Mouse (Mus musculus): Measurements from ENCODE around the gene Wfikkn2. TPM values are rescaled to one million over a fixed set of nuclear protein-coding genes. Genes with fewer than 3 reads are reported as not detected.
A peak's percentile ranks its signal among the peaks of the same experiment; 100 is the strongest.

Wfikkn2 gene
- polyA plus RNA-seq, 1 experiment from 2014 or later = 4.2 TPM

DNA sequence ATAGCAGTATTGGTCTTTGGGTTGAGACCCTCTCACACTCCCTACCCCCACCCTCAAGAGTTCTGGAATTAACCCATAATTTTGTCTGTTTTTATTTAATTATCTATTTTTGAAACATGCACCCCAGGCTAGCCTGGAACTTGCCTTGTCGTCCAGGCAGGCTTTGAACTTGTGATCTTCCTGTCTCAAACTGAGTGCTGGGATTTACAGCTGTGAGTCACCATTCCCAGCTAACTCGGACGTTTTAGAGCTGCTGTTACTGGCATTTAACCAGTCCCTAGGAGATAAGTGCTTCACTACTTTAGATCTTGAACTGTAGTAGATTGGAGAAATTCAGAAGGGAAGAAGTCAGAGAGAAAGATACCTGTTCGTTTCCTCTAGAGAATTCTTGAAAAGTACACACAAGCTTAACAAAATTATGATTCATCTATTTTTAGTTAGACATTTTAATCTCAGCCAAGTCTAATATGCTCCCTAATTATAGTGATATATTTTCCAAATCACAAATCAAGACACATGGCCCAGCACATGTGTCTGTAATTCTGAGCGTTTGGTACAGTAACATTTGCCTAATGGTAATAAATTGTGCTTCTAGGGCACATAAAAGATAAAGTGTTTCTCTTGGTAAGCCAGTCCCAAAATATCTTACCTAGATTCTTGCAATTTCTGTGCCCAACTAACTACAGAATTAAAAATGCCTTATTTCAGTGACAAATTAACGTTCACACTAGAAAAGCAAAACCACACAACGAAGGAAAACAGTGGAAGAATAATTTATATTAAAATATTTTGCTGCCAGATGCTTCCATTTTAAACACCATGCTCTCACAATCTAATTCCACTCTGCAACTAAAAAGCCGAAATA, 36.8 kb downstream of the Wfikkn2 start:
- Histone ChIP-seq H3K9me3 (replicated peaks; ENCODE audit: control insufficient read depth, low read length) (no peaks in the 10 kb centered on the region), H3K4me2 (ENCODE audit: low read length) (peak overlapping the region; percentile 74), H3K27ac (ENCODE audit: low read depth, low read length) (no peak overlapping the region), H3K9ac (ENCODE audit: low read length) (peak overlapping the region; percentile 8; the same call in 1 of the 2 replicates), H3K27me3 (replicated peaks; ENCODE audit: control insufficient read depth, insufficient read depth, low read length) (no peaks in the 10 kb centered on the region), H3K4me1 (ENCODE audit: control insufficient read depth, insufficient read depth, low read length) (peaks cover 6% of the 10 kb centered on the region), H3K36me3 (ENCODE audit: control insufficient read depth, insufficient read depth, low read length) (peaks cover 6% of the 10 kb centered on the region), H3K4me3 (ENCODE audit: low read depth, low read length) (peak overlapping the region; percentile 50; the same call in 1 of the 2 replicates)
- DNase-seq (ENCODE audit: low spot score) = peak; percentile 8
- no peak for ATAC-seq
- 47% methylated on average over 8 of the region's 8 CpGs for WGBS

DNA sequence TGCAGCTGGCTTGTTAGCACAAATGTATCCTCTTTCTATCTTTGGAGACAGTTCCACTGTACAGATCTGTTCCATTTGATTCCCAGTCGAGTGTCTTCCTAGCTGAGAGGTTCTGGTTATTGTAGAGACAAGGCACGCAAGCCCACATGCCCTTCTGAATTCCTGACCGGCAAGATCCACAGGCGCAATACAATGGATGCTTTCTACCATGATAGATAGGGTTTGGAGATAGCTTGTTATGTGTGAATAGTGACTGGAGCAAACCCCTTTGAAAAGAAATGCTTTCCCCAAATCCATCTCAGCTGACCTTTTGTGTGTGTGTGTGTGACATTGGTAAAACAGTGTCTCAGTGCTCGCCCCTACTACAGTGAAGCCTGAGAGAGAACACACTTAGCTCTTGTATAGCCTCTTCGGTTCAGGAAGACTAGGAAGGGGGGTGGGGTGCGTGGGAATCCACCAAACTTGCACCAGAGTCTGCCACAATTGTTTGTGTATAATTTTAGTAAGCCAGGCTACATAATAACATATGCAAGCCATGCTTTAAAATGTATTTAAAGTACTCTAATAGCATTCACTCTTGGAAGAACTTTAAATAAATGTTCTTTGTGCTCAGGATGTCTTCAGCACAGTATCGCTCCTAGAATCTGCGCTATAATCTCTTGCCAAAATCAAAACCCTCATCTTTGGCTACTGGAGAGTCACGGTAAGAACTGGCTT, 39.2 kb downstream of the Wfikkn2 start:
- DNase-seq (ENCODE audit: low spot score) = no peak
- Histone ChIP-seq H3K4me1 (ENCODE audit: control insufficient read depth, insufficient read depth, low read length) (no peaks in the 10 kb centered on the region), H3K27ac (ENCODE audit: low read depth, low read length) (no peak overlapping the region), H3K36me3 (ENCODE audit: control insufficient read depth, insufficient read depth, low read length) (no peaks in the 10 kb centered on the region), H3K4me3 (ENCODE audit: low read depth, low read length) (no peak overlapping the region), H3K9ac (ENCODE audit: low read length) (no peak overlapping the region), H3K4me2 (ENCODE audit: low read length) (no peak overlapping the region), H3K27me3 (replicated peaks; ENCODE audit: control insufficient read depth, insufficient read depth, low read length) (no peaks in the 10 kb centered on the region), H3K9me3 (replicated peaks; ENCODE audit: control insufficient read depth, low read length) (no peaks in the 10 kb centered on the region)
- ATAC-seq = no peak
- WGBS = 46% methylated on average over 10 of the region's 10 CpGs

DNA sequence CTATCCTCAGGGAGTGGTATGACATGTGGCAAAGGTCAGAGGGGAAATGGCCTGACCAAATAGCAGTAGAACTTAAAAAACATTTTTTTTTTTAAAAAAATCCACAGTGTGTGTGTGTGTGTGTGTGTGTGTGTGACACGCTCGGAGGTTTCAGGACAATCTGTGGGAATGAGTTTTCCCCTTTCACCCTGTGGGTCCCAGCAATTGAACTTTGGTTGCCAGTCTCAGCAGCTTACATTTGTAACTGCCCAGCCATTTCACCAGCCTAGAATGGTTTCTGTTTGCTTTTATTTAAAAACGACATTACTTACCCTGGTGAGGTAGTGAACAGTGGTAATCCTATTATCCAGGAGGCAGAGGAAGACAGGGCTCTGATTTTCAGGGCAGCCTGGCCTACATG, 42.7 kb downstream of the Wfikkn2 start:
- Histone ChIP-seq H3K9ac (ENCODE audit: low read length) (no peak overlapping the region), H3K27me3 (replicated peaks; ENCODE audit: control insufficient read depth, insufficient read depth, low read length) (no peaks in the 10 kb centered on the region), H3K4me2 (ENCODE audit: low read length) (no peak overlapping the region), H3K9me3 (replicated peaks; ENCODE audit: control insufficient read depth, low read length) (no peaks in the 10 kb centered on the region), H3K36me3 (ENCODE audit: control insufficient read depth, insufficient read depth, low read length) (no peaks in the 10 kb centered on the region), H3K27ac (ENCODE audit: low read depth, low read length) (no peak overlapping the region), H3K4me1 (ENCODE audit: control insufficient read depth, insufficient read depth, low read length) (no peaks in the 10 kb centered on the region), H3K4me3 (ENCODE audit: low read depth, low read length) (no peak overlapping the region)
- ATAC-seq (no peak), DNase-seq (ENCODE audit: low spot score) (no peak)
- 61% methylated on average over 3 of the region's 3 CpGs for WGBS

DNA sequence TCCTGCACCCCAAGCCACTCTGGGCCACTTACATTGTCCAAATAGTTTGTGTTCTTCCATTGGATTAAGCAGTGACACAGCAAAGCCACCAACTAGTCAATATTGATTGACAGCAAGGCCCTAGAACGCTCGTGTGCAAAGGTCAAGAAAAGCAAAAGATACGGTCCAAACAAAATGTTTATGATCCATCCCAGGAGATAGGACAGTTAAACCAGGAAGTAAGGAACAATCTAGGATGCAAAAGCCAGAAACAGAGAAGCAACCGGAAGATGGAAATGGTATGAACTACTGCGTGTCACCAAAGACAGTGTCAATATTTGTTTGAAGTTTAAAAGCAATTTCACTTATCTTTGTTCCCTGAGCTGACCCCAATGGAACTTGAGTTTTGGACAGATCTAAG, 43.7 kb downstream of the Wfikkn2 start:
- H3K4me1 ChIP-seq (ENCODE audit: control insufficient read depth, insufficient read depth, low read length) = no peaks in the 10 kb centered on the region
- H3K36me3 ChIP-seq (ENCODE audit: control insufficient read depth, insufficient read depth, low read length) = no peaks in the 10 kb centered on the region
- H3K27ac ChIP-seq (ENCODE audit: low read depth, low read length) = no peak overlapping the region
- H3K27me3 ChIP-seq (replicated peaks; ENCODE audit: control insufficient read depth, insufficient read depth, low read length) = no peaks in the 10 kb centered on the region
- 95% methylated on average over 5 of the region's 5 CpGs for WGBS
- no peak for ATAC-seq
- H3K9me3 ChIP-seq (replicated peaks; ENCODE audit: control insufficient read depth, low read length) = no peaks in the 10 kb centered on the region
- H3K4me2 ChIP-seq (ENCODE audit: low read length) = no peak overlapping the region
- H3K9ac ChIP-seq (ENCODE audit: low read length) = no peak overlapping the region
- no peak overlapping the region for H3K4me3 ChIP-seq (ENCODE audit: low read depth, low read length)
- no peak for DNase-seq (ENCODE audit: low spot score)

DNA sequence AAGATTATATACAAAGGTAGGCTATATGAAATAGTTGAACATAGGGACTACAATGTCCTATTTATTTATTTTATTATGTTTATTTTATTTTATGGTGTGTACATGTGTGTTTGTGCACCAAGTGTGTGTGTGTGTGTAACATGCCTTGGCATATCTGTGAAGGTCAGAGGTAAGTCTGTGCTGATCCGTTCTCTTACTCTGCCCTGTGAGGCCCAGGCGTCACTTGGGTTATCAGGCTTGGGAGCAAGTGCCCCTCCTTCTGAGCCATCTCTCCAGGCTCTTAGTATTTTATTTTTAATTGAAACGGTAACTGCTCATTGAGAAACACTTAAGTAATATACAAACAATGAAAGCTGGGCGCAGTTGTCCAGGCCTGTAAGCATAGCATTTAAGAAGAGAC, 45.4 kb downstream of the Wfikkn2 start:
- WGBS = 84% methylated on average over 4 of the region's 4 CpGs
- no peak for ATAC-seq
- H3K36me3 ChIP-seq (ENCODE audit: control insufficient read depth, insufficient read depth, low read length) = no peaks in the 10 kb centered on the region
- no peaks in the 10 kb centered on the region for H3K4me1 ChIP-seq (ENCODE audit: control insufficient read depth, insufficient read depth, low read length)
- no peak overlapping the region for H3K4me2 ChIP-seq (ENCODE audit: low read length)
- no peak overlapping the region for H3K27ac ChIP-seq (ENCODE audit: low read depth, low read length)
- no peaks in the 10 kb centered on the region for H3K9me3 ChIP-seq (replicated peaks; ENCODE audit: control insufficient read depth, low read length)
- no peak overlapping the region for H3K4me3 ChIP-seq (ENCODE audit: low read depth, low read length)
- no peak overlapping the region for H3K9ac ChIP-seq (ENCODE audit: low read length)
- no peaks in the 10 kb centered on the region for H3K27me3 ChIP-seq (replicated peaks; ENCODE audit: control insufficient read depth, insufficient read depth, low read length)
- no peak for DNase-seq (ENCODE audit: low spot score)

DNA sequence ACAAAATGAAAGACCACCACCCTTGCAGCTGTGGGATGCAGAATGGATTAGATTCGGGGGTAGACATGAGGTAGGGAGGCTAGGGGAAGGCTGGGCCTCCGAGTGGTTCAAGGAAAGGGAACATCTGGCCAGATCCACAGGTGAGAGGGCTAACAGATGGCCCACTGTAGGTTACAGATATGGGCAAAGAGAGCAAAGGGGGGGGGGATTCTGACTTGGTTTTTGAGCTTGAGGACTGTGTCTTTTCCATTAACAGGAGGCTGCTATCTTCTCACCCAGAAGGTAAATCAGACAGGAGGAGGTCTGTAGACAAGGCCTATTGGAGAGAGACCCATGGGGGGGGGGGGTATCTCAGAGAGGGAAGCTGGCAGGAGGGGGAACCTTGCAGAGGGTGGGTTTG, 46.0 kb downstream of the Wfikkn2 start:
- 80% methylated on average over 2 of the region's 2 CpGs for WGBS
- DNase-seq (ENCODE audit: low spot score) (no peak), ATAC-seq (no peak)
- H3K27ac ChIP-seq (ENCODE audit: low read depth, low read length) = no peak overlapping the region
- H3K4me1 ChIP-seq (ENCODE audit: control insufficient read depth, insufficient read depth, low read length) = no peaks in the 10 kb centered on the region
- no peak overlapping the region for H3K4me2 ChIP-seq (ENCODE audit: low read length)
- H3K9ac ChIP-seq (ENCODE audit: low read length) = no peak overlapping the region
- no peaks in the 10 kb centered on the region for H3K36me3 ChIP-seq (ENCODE audit: control insufficient read depth, insufficient read depth, low read length)
- H3K4me3 ChIP-seq (ENCODE audit: low read depth, low read length) = no peak overlapping the region
- H3K9me3 ChIP-seq (replicated peaks; ENCODE audit: control insufficient read depth, low read length) = no peaks in the 10 kb centered on the region
- no peaks in the 10 kb centered on the region for H3K27me3 ChIP-seq (replicated peaks; ENCODE audit: control insufficient read depth, insufficient read depth, low read length)

DNA sequence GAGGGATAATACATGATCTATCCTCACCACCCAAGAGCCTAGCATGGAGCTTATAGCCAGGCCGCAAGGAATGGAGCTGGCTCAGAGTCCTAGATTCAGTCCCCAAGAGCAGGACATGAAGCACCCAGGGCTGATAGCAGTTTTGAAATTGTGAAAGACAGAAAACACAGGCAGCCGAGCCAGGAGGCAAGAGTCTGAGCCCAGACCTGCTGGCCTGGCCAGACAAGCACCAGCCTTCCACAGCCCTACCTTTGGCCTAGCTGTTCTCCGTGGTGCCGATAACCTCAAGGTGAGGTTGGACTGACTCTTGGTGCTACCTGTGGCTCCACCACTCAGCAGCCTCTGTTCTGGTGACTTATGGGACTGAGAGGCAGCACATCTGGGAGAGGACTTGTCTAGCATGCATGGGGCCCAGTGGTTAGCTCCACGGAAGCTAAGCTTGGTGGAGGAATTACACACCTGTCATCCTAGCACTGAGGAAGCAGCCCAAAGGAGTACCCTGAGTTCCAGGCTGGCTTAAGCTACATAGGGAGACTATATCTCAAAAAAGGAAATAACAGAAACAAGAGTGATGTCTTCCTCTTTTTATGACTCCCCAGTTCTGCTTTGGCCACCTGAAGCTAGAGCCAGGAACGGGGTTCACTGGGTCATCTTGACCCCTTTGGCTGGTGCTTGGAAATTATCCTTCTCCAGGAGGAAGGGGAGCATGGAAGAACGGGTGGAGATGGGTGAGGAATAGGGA, 47.2 kb downstream of the Wfikkn2 start:
- no peak overlapping the region for H3K9ac ChIP-seq (ENCODE audit: low read length)
- no peak for ATAC-seq
- no peak overlapping the region for H3K4me3 ChIP-seq (ENCODE audit: low read depth, low read length)
- no peak overlapping the region for H3K27ac ChIP-seq (ENCODE audit: low read depth, low read length)
- H3K4me2 ChIP-seq (ENCODE audit: low read length) = no peak overlapping the region
- no peaks in the 10 kb centered on the region for H3K4me1 ChIP-seq (ENCODE audit: control insufficient read depth, insufficient read depth, low read length)
- 90% methylated on average over 7 of the region's 7 CpGs for WGBS
- no peaks in the 10 kb centered on the region for H3K27me3 ChIP-seq (replicated peaks; ENCODE audit: control insufficient read depth, insufficient read depth, low read length)
- H3K36me3 ChIP-seq (ENCODE audit: control insufficient read depth, insufficient read depth, low read length) = no peaks in the 10 kb centered on the region
- no peak for DNase-seq (ENCODE audit: low spot score)
- H3K9me3 ChIP-seq (replicated peaks; ENCODE audit: control insufficient read depth, low read length) = no peaks in the 10 kb centered on the region

DNA sequence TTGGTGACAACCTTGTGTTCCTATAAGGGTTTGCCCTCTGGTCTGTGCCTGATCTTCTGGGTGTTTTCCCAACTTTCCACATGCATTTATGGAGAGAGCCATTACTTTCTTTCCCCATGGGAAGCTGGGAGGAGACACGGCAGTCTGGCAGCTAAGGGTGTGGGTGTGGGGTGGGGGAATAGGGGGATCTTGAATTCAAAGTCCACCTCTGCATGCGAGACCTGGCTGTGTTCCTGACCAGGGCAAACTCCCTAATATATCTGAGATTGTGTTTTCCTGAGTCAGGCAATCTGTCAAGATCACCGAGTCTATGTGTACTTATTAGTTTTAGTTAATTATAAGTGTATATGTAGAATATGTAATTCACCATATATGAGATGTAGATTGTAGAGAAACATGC, 49.5 kb downstream of the Wfikkn2 start:
- Histone ChIP-seq H3K4me2 (ENCODE audit: low read length) (no peak overlapping the region), H3K27me3 (replicated peaks; ENCODE audit: control insufficient read depth, insufficient read depth, low read length) (no peaks in the 10 kb centered on the region), H3K9ac (ENCODE audit: low read length) (no peak overlapping the region), H3K4me3 (ENCODE audit: low read depth, low read length) (no peak overlapping the region), H3K36me3 (ENCODE audit: control insufficient read depth, insufficient read depth, low read length) (no peaks in the 10 kb centered on the region), H3K9me3 (replicated peaks; ENCODE audit: control insufficient read depth, low read length) (no peaks in the 10 kb centered on the region), H3K27ac (ENCODE audit: low read depth, low read length) (no peak overlapping the region), H3K4me1 (ENCODE audit: control insufficient read depth, insufficient read depth, low read length) (no peaks in the 10 kb centered on the region)
- ATAC-seq (no peak), DNase-seq (ENCODE audit: low spot score) (no peak)
- WGBS = 87% methylated on average over 3 of the region's 3 CpGs

All from forebrain, embryonic 14.5 days (tissue).